Mouse (Mus musculus) bone marrow macrophage, adult 2 months (primary cell): ENCODE measurements around the gene Tulp4.

Source experiments
- CTCF ChIP-seq: IDR thresholded peaks from 2 replicates; pipeline ENCODE4 v1.5.1; 2012; ENCODE audit warnings: low read depth, mild to moderate bottlenecking, low read length, moderate library complexity
- POLR2A ChIP-seq: IDR thresholded peaks from 2 replicates; pipeline ENCODE4 v1.6.1; 2012; ENCODE audit warnings: mild to moderate bottlenecking, low read depth, low read length, borderline replicate concordance

DNA sequence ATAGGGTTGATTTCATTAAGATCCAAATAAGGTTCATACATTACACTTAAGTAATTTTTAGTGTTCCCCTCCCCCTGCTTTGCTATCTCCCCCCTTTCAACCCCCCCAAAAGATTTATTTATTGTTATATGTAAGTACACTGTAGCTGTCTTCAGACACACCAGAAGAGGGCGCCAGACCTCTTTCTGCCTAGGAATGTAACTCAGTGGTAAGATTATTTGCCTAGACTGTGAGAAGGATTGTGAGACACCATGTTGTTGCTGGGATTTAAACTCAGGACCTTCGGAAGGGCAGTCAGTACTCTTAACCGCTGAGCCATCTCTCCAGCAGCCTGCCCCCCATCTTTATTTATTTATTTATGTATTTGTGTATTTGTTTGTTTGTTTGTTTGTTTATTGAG is 4.7 kb downstream of the Tulp4 start:
- TF ChIP-seq POLR2A = no peak
- TF ChIP-seq CTCF = no peak
